Mouse (Mus musculus) limb, embryonic 15.5 days (tissue): ENCODE data around the gene Csrp1. TPM values are rescaled to one million over a fixed set of nuclear protein-coding genes. Genes with fewer than 3 reads are reported as not detected.

Experiments
- ATAC-seq: fragments of 200-750 bp; cut with Nextera tagmentation; 2 replicates; pipeline ENCODE4 v1.8.0; 2017; ENCODE audit warnings: low read depth, moderate TSS enrichment; ENCODE audit not compliant: insufficient number of reproducible peaks, low FRiP score, low TSS enrichment
- H3K27ac ChIP-seq: fragments of 300-500 bp; sonication (generic); 2 replicates; pipeline ENCODE4 v1.5.1; 2015; ENCODE audit warnings: moderate library complexity, mild to moderate bottlenecking, inconsistent platforms
- H3K27me3 ChIP-seq: fragments of 300-500 bp; sonication (generic); 2 replicates; pipeline ENCODE4 v1.6.1; 2015; ENCODE audit warnings: inconsistent platforms
- H3K36me3 ChIP-seq: fragments of 300-500 bp; sonication (generic); 2 replicates; pipeline ENCODE4 v1.6.1; 2015; ENCODE audit warnings: inconsistent platforms
- H3K4me1 ChIP-seq: fragments of 300-500 bp; sonication (generic); 2 replicates; pipeline ENCODE4 v1.6.1; 2015; ENCODE audit warnings: inconsistent platforms
- H3K4me2 ChIP-seq: fragments of 300-500 bp; sonication (generic); 2 replicates; pipeline ENCODE4 v1.6.1; 2015; ENCODE audit warnings: mild to moderate bottlenecking, inconsistent platforms
- H3K4me3 ChIP-seq: fragments of 300-500 bp; sonication (generic); 2 replicates; pipeline ENCODE4 v1.5.1; 2015; ENCODE audit warnings: mild to moderate bottlenecking, inconsistent platforms
- H3K9ac ChIP-seq: fragments of 300-500 bp; sonication (generic); 2 replicates; pipeline ENCODE4 v1.6.1; 2015; ENCODE audit warnings: inconsistent platforms
- H3K9me3 ChIP-seq: fragments of 300-500 bp; sonication (generic); 2 replicates; pipeline ENCODE4 v1.6.1; 2016; ENCODE audit warnings: inconsistent platforms
- WGBS: fragments of 180-500 bp; shearing (Covaris S2); methylation state at CpG from one replicate; pipeline ENCODE4 v1.1.7; 2015; 5-methylcytosine and 5-hydroxymethylcytosine counted together
- polyA plus RNA-seq: library from polyadenylated mRNA; unstranded; fragments of >200 nt; fragmentation: Nextera tagmentation; extraction: Ambion mirVana; gene quantifications from 2 replicates; pipeline ENCODE4 v1.2.1, GENCODE M21; 2015

The Csrp1 gene
- polyA plus RNA-seq, 1 experiment from 2014 or later: 104 TPM

GRCm38 (mm10) chr1:135723016-135723415 is 3.2 kb downstream of the Csrp1 start:
- no peak for ATAC-seq
- H3K4me2 ChIP-seq: no peak overlapping the region

GRCm38 (mm10) chr1:135724134-135724533 is 4.3 kb downstream of the Csrp1 start:
- H3K27me3 ChIP-seq: no peaks in the 10 kb centered on the region
- peaks cover 12% of the 10 kb centered on the region; the same call in 1 of the 2 replicates for H3K4me1 ChIP-seq
- no peaks in the 10 kb centered on the region for H3K36me3 ChIP-seq
- H3K4me3 ChIP-seq: no peak overlapping the region
- H3K27ac ChIP-seq: no peak overlapping the region
- no peak for ATAC-seq
- 55% methylated on average over 4 of the region's 4 CpGs for WGBS
- H3K4me2 ChIP-seq: no peak overlapping the region
- H3K9ac ChIP-seq: no peak overlapping the region
- no peaks in the 10 kb centered on the region for H3K9me3 ChIP-seq

More at GRCm38 (mm10) chr1:135723016-135723415, 3.2 kb downstream of the Csrp1 start:
- Histone ChIP-seq H3K27me3 (no peaks in the 10 kb centered on the region), H3K4me3 (no peak overlapping the region), H3K9ac (no peak overlapping the region), H3K27ac (no peak overlapping the region), H3K36me3 (no peaks in the 10 kb centered on the region), H3K9me3 (no peaks in the 10 kb centered on the region), H3K4me1 (peaks cover 4% of the 10 kb centered on the region; the same call in 1 of the 2 replicates)
- WGBS: 74% methylated on average over 1 of the region's 1 CpGs

GRCm38 (mm10) chr1:135725324-135725723 is 5.5 kb downstream of the Csrp1 start:
- Histone ChIP-seq H3K27me3 (no peaks in the 10 kb centered on the region), H3K4me3 (no peak overlapping the region), H3K4me1 (peaks cover 18% of the 10 kb centered on the region), H3K36me3 (no peaks in the 10 kb centered on the region), H3K9ac (no peak overlapping the region), H3K27ac (no peak overlapping the region), H3K4me2 (no peak overlapping the region), H3K9me3 (no peaks in the 10 kb centered on the region)
- WGBS: 85% methylated on average over 6 of the region's 6 CpGs
- no peak for ATAC-seq

GRCm38 (mm10) chr1:135725936-135726335 is 6.1 kb downstream of the Csrp1 start:
- Histone ChIP-seq H3K9me3 (no peaks in the 10 kb centered on the region), H3K36me3 (no peaks in the 10 kb centered on the region), H3K4me2 (no peak overlapping the region), H3K4me3 (no peak overlapping the region), H3K4me1 (peaks cover 24% of the 10 kb centered on the region), H3K27ac (no peak overlapping the region), H3K27me3 (no peaks in the 10 kb centered on the region), H3K9ac (no peak overlapping the region)
- ATAC-seq: no peak
- 55% methylated on average over 7 of the region's 7 CpGs for WGBS

- Histone ChIP-seq H3K4me2 (peak overlapping the region; percentile 78), H3K4me3 (peak overlapping the region; percentile 60), H3K36me3 (no peaks in the 10 kb centered on the region), H3K9ac (peak overlapping the region; percentile 60), H3K4me1 (peaks cover 53% of the 10 kb centered on the region), H3K27ac (peak overlapping the region; percentile 85), H3K27me3 (no peaks in the 10 kb centered on the region), H3K9me3 (no peaks in the 10 kb centered on the region)
- 1% methylated on average over 35 of the region's 35 CpGs for WGBS
- ATAC-seq: peak; percentile 80
Observed at GRCm38 (mm10) chr1:135728631-135729366, 8.9 kb downstream of the Csrp1 start.

- peak overlapping the region; percentile 78 for H3K4me2 ChIP-seq
- H3K4me3 ChIP-seq: peak overlapping the region; percentile 60
- H3K4me1 ChIP-seq: peaks cover 58% of the 10 kb centered on the region
- H3K9me3 ChIP-seq: no peaks in the 10 kb centered on the region
- 2% methylated on average over 11 of the region's 11 CpGs for WGBS
- H3K9ac ChIP-seq: peak overlapping the region; percentile 60
- no peaks in the 10 kb centered on the region for H3K27me3 ChIP-seq
- H3K27ac ChIP-seq: peak overlapping the region; percentile 85
- no peaks in the 10 kb centered on the region for H3K36me3 ChIP-seq
- ATAC-seq: no peak; the same call in 1 of the 2 replicates
Observed at GRCm38 (mm10) chr1:135729367-135729713, 9.5 kb downstream of the Csrp1 start.

- Histone ChIP-seq H3K36me3 (no peaks in the 10 kb centered on the region), H3K4me2 (peak overlapping the region; percentile 78), H3K27me3 (no peaks in the 10 kb centered on the region), H3K9ac (peak overlapping the region; percentile 60; the same call in 1 of the 2 replicates), H3K4me1 (peaks cover 63% of the 10 kb centered on the region), H3K9me3 (no peaks in the 10 kb centered on the region), H3K4me3 (peak overlapping the region; percentile 60), H3K27ac (peak overlapping the region; percentile 85)
- 18% methylated on average over 4 of the region's 4 CpGs for WGBS
- ATAC-seq: no peak
Observed at GRCm38 (mm10) chr1:135729821-135730220, 10.0 kb downstream of the Csrp1 start.

GRCm38 (mm10) chr1:135730296-135730695 is 10.4 kb downstream of the Csrp1 start:
- no peaks in the 10 kb centered on the region for H3K36me3 ChIP-seq
- ATAC-seq: no peak
- peak overlapping the region; percentile 78 for H3K4me2 ChIP-seq
- peak overlapping the region; percentile 60 for H3K4me3 ChIP-seq
- 0 out of 2 replicates have a peak overlapping the region, but pooled peaks have one; percentile 17 for H3K9ac ChIP-seq
- H3K27ac ChIP-seq: peak overlapping the region; percentile 85
- H3K27me3 ChIP-seq: no peaks in the 10 kb centered on the region
- H3K9me3 ChIP-seq: no peaks in the 10 kb centered on the region
- WGBS: 32% methylated on average over 3 of the region's 3 CpGs
- peaks cover 68% of the 10 kb centered on the region for H3K4me1 ChIP-seq

GRCm38 (mm10) chr1:135731393-135731792 is 11.5 kb downstream of the Csrp1 start:
- Histone ChIP-seq H3K4me3 (no peak overlapping the region), H3K27me3 (no peaks in the 10 kb centered on the region), H3K4me2 (peak overlapping the region; percentile 78), H3K27ac (peak overlapping the region; percentile 92), H3K36me3 (peaks cover 1% of the 10 kb centered on the region; the same call in 1 of the 2 replicates), H3K9ac (no peak overlapping the region), H3K4me1 (peaks cover 72% of the 10 kb centered on the region), H3K9me3 (no peaks in the 10 kb centered on the region)
- 41% methylated on average over 7 of the region's 7 CpGs for WGBS
- ATAC-seq: no peak

GRCm38 (mm10) chr1:135731897-135732684 is 12.2 kb downstream of the Csrp1 start:
- ATAC-seq: peak; percentile 82
- H3K36me3 ChIP-seq: peaks cover 5% of the 10 kb centered on the region; the same call in 1 of the 2 replicates
- H3K9me3 ChIP-seq: no peaks in the 10 kb centered on the region
- WGBS: 11% methylated on average over 11 of the region's 11 CpGs
- H3K9ac ChIP-seq: no peak overlapping the region
- H3K4me3 ChIP-seq: no peak overlapping the region; the same call in 1 of the 2 replicates
- peak overlapping the region; percentile 78 for H3K4me2 ChIP-seq
- peaks cover 72% of the 10 kb centered on the region for H3K4me1 ChIP-seq
- no peaks in the 10 kb centered on the region for H3K27me3 ChIP-seq
- H3K27ac ChIP-seq: peak overlapping the region; percentile 92

- H3K4me3 ChIP-seq: no peak overlapping the region
- no peaks in the 10 kb centered on the region for H3K9me3 ChIP-seq
- H3K36me3 ChIP-seq: peaks cover 5% of the 10 kb centered on the region; the same call in 1 of the 2 replicates
- H3K27me3 ChIP-seq: no peaks in the 10 kb centered on the region
- no peak overlapping the region; the same call in 1 of the 2 replicates for H3K4me2 ChIP-seq
- peak overlapping the region; percentile 51 for H3K27ac ChIP-seq
- H3K4me1 ChIP-seq: peaks cover 72% of the 10 kb centered on the region
- no peak overlapping the region for H3K9ac ChIP-seq
- ATAC-seq: 0 out of 2 replicates have a peak, but pooled peaks have one; percentile 7
- 33% methylated on average over 5 of the region's 7 CpGs for WGBS
Observed at GRCm38 (mm10) chr1:135734225-135734937, 14.5 kb downstream of the Csrp1 start.
